Mouse (Mus musculus) regulatory T cell (primary cell): ENCODE data around the gene Soat1.
"Not testable (repeated sequence)": the region's sequence is repeated elsewhere in the genome, so short reads cannot be mapped to it uniquely, and the experiment has no call there.

ENCODE experiments used
- in situ Hi-C: fragments of 300-600 bp; cut with MboI, MseI; formaldehyde crosslinking; loops from one replicate; pipeline ENCODE4 v1.15.1; 2025; ENCODE audit warnings: high pct_unique_total_duplicates

Gene Soat1

GRCm38 (mm10) chr1:156425746-156426145 is 48.4 kb downstream of the Soat1 start:
- in situ Hi-C loops: no loop called here

GRCm38 (mm10) chr1:156424054-156424453 is 50.1 kb downstream of the Soat1 start:
- in situ Hi-C loops: no loop called here

GRCm38 (mm10) chr1:156423493-156423892 is 50.6 kb downstream of the Soat1 start:
- in situ Hi-C loops: no loop called here

GRCm38 (mm10) chr1:156422856-156423255 is 51.3 kb downstream of the Soat1 start:
- in situ Hi-C loops: no loop called here

- in situ Hi-C loops: no loop called here
Measured at GRCm38 (mm10) chr1:156420671-156421297, 53.3 kb downstream of the Soat1 start, which contains the start of gene Axdnd1. Gene Axdnd1, minus strand, starts transcription at chr1:156421159.

GRCm38 (mm10) chr1:156418170-156418569 is 56.0 kb downstream of the Soat1 start:
- in situ Hi-C loops: no loop called here

- in situ Hi-C loops: no loop called here
Measured at GRCm38 (mm10) chr1:156408521-156408920, 65.6 kb downstream of the Soat1 start.

- in situ Hi-C loops: no loop called here
Measured at GRCm38 (mm10) chr1:156408004-156408403, 66.1 kb downstream of the Soat1 start.

- in situ Hi-C loops: no loop called here
Measured at GRCm38 (mm10) chr1:156403251-156403650, 70.9 kb downstream of the Soat1 start.

GRCm38 (mm10) chr1:156402491-156402890 is 71.6 kb downstream of the Soat1 start:
- in situ Hi-C loops: no loop called here

GRCm38 (mm10) chr1:156400159-156400558 is 74.0 kb downstream of the Soat1 start:
- in situ Hi-C loops: not testable (repeated sequence)

- in situ Hi-C loops: no loop called here
Measured at GRCm38 (mm10) chr1:156393148-156393547, 81.0 kb downstream of the Soat1 start.

- in situ Hi-C loops: no loop called here
Measured at GRCm38 (mm10) chr1:156386880-156387279, 87.3 kb downstream of the Soat1 start.

GRCm38 (mm10) chr1:156386232-156386631 is 87.9 kb downstream of the Soat1 start:
- in situ Hi-C loops: no loop called here

GRCm38 (mm10) chr1:156381217-156381616 is 92.9 kb downstream of the Soat1 start:
- in situ Hi-C loops: no loop called here
